Mouse (Mus musculus) stomach, embryonic 16.5 days (tissue): Measurements from ENCODE around the gene Sept9. TPM values are rescaled to one million over a fixed set of nuclear protein-coding genes. Genes with fewer than 3 reads are reported as not detected.

ENCODE experiments used
- ATAC-seq: fragments of 200-750 bp; cut with Nextera tagmentation; 2 replicates; pipeline ENCODE4 v1.8.0; 2017; ENCODE audit warnings: moderate number of reproducible peaks, moderate TSS enrichment; ENCODE audit not compliant: insufficient read depth, low FRiP score
- H3K27ac ChIP-seq: fragments of 300-500 bp; sonication (generic); 2 replicates; pipeline ENCODE4 v1.5.1; 2014; ENCODE audit warnings: low read length
- H3K27me3 ChIP-seq: fragments of 300-500 bp; sonication (generic); 2 replicates; pipeline ENCODE4 v1.6.1; 2014; ENCODE audit warnings: low read length, control low read depth, mixed read lengths; ENCODE audit not compliant: control insufficient read depth, insufficient read depth
- H3K36me3 ChIP-seq: fragments of 300-500 bp; sonication (generic); 2 replicates; pipeline ENCODE4 v1.6.1; 2014; ENCODE audit warnings: low read length; ENCODE audit not compliant: control insufficient read depth, insufficient read depth
- H3K4me1 ChIP-seq: fragments of 300-500 bp; sonication (generic); 2 replicates; pipeline ENCODE4 v1.6.1; 2014; ENCODE audit warnings: low read length, control low read depth, mixed read lengths; ENCODE audit not compliant: control insufficient read depth, insufficient read depth
- H3K4me2 ChIP-seq: fragments of 300-500 bp; sonication (generic); 2 replicates; pipeline ENCODE4 v1.6.1; 2014; ENCODE audit warnings: low read depth, low read length, mixed read lengths
- H3K4me3 ChIP-seq: fragments of 300-500 bp; sonication (generic); replicated peaks from 2 replicates; pipeline ENCODE4 v1.5.1; 2014; ENCODE audit warnings: mild to moderate bottlenecking, low read length
- H3K9ac ChIP-seq: fragments of 300-500 bp; sonication (generic); 2 replicates; pipeline ENCODE4 v1.6.1; 2014; ENCODE audit warnings: low read length
- H3K9me3 ChIP-seq: fragments of 300-500 bp; sonication (generic); replicated peaks from 2 replicates; pipeline ENCODE4 v1.6.1; 2016; ENCODE audit warnings: low read length, control low read depth; ENCODE audit not compliant: control insufficient read depth
- WGBS: fragments of 180-500 bp; shearing (Covaris S2); extraction: QIAGEN DNeasy Blood & Tissue Kit; methylation state at CpG from one replicate; pipeline ENCODE4 v1.1.7; 2014; 5-methylcytosine and 5-hydroxymethylcytosine counted together
- polyA plus RNA-seq: library from polyadenylated mRNA; unstranded; fragments of >200 nt; fragmentation: Nextera tagmentation; extraction: Ambion mirVana; gene quantifications from 2 replicates; pipeline ENCODE4 v1.2.1, GENCODE M21; 2015

Sept9 gene
- polyA plus RNA-seq, 1 experiment from 2014 or later, result 105 TPM

DNA sequence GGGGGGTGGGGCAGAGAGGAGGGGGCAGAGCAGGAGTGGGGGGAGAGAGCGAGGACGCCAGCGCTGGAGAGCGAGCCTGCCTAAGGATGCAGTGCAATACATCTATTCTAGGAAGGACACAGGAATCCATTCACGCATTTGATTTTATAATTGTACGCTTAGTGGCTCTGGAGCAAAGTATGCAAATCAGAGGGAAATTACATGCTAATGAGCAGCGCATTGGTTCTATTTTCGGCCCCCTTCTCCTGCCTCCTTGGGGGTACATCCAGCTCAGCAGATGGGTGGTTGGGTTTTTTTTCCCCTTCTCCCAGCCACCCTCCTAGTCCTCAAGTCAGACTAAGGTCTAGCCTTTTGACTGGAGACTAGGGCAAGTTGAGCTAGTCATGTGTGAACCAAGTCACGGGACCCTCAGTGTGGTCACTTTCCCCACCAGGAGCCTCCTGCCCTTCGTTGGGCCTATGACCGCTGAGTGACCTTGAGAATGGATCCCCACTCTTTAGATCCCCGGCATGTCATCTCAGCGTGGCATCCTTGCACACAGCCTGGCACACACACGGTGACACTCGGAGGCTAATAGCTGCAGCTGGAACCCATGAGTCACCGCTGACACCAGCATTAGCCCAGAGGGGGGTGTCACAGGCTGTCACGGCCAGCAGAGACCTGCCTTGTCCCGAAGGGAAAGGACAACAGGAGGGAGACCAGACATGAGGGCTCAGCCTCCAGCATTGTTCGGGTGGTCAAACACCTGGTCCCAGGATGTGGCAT, 29.5 kb upstream of the Sept9 start:
- no peak overlapping the region for H3K9ac ChIP-seq
- no peak overlapping the region for H3K4me2 ChIP-seq
- H3K36me3 ChIP-seq, result no peaks in the 10 kb centered on the region
- no peak for ATAC-seq
- H3K4me3 ChIP-seq, result no peak overlapping the region
- H3K4me1 ChIP-seq, result peaks cover 4% of the 10 kb centered on the region; the same call in 1 of the 2 replicates
- no peak overlapping the region for H3K27ac ChIP-seq
- no peaks in the 10 kb centered on the region for H3K27me3 ChIP-seq
- WGBS, result 93% methylated on average over 19 of the region's 19 CpGs
- H3K9me3 ChIP-seq, result no peaks in the 10 kb centered on the region

DNA sequence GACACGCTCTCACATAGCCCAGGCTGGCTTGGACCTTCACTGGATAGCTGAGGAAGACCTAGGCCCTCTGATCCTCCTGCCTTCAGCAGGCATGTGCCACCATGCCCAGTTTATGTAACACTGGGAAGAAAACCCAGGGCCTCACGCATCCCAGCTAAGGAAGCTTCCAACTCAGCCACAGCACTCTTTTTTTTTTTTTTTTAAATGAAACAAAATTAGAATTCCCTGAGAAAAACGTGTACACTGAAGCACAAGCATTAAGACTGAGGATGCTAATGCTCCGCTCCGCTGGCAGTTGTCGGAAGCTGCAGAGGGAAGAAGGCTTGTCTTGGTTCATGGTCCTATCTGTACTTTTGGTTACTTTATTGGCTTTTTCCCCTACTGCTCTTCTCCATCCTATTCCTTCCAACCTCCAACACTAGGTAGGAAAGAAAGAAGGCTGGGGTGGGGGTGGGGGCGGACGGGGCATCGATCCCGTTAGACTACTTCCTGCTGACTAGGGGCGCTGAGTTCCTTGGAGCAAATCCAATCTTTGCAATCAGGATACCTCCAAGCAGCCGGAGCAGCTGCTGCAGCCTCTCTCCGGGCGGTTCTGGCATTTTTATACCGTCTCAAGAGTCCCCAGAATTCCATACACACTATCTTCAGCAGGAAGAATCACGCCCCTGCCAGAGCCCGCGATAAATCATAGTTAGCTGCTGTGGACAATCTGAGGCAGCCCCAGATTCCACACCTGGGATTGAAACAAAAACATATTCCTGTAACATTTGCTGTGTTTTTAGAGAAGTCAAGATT, 25.2 kb upstream of the Sept9 start:
- H3K9me3 ChIP-seq, result no peaks in the 10 kb centered on the region
- ATAC-seq, result no peak
- H3K4me2 ChIP-seq, result peak overlapping the region; percentile 49

DNA sequence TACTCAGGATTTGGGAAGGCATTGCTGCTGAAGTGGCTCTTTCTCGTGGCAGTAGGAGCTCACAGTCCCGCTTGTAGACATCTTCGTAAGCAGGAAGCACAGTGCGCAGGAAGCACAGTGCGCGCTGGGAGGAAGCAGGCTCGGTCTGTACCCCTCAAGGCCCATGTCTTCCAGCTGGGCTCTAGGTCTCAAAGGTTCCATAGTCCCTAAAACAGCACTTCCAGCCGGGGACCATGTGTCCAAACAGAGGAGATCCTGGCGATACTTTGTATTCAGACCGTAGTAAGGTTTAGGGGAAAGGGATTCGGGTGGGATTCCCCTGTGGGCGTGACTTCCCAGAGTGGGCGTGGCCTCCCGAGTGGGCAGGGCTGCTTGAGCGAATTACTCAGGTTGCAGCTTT, 24.5 kb upstream of the Sept9 start:
- H3K4me3 ChIP-seq, result peak overlapping the region; percentile 34
- no peaks in the 10 kb centered on the region for H3K27me3 ChIP-seq
- no peaks in the 10 kb centered on the region for H3K36me3 ChIP-seq
- WGBS, result 33% methylated on average over 15 of the region's 15 CpGs
- peaks cover 11% of the 10 kb centered on the region; the same call in 1 of the 2 replicates for H3K4me1 ChIP-seq
- no peak; the same call in 1 of the 2 replicates for ATAC-seq
- no peaks in the 10 kb centered on the region for H3K9me3 ChIP-seq
- H3K9ac ChIP-seq, result peak overlapping the region; percentile 57
- H3K4me2 ChIP-seq, result peak overlapping the region; percentile 49
- H3K27ac ChIP-seq, result peak overlapping the region; percentile 43

More for the DNA sequence above, 25.2 kb upstream of the Sept9 start:
- H3K27ac ChIP-seq, result peak overlapping the region; percentile 43
- H3K4me1 ChIP-seq, result peaks cover 11% of the 10 kb centered on the region; the same call in 1 of the 2 replicates
- H3K36me3 ChIP-seq, result no peaks in the 10 kb centered on the region
- H3K27me3 ChIP-seq, result no peaks in the 10 kb centered on the region
- peak overlapping the region; percentile 57 for H3K9ac ChIP-seq
- peak overlapping the region; percentile 34 for H3K4me3 ChIP-seq
- WGBS, result 27% methylated on average over 18 of the region's 18 CpGs

- peaks cover 11% of the 10 kb centered on the region; the same call in 1 of the 2 replicates for H3K4me1 ChIP-seq
- no peak overlapping the region for H3K9ac ChIP-seq
- no peaks in the 10 kb centered on the region for H3K27me3 ChIP-seq
- 0 out of 2 replicates have a peak, but pooled peaks cover 3% of the 10 kb centered on the region for H3K9me3 ChIP-seq
- 71% methylated on average over 12 of the region's 12 CpGs for WGBS
- no peak overlapping the region; the same call in 1 of the 2 replicates for H3K4me3 ChIP-seq
- H3K36me3 ChIP-seq, result no peaks in the 10 kb centered on the region
- ATAC-seq, result no peak
- peak overlapping the region; percentile 49; the same call in 1 of the 2 replicates for H3K4me2 ChIP-seq
- H3K27ac ChIP-seq, result no peak overlapping the region
These were observed 24.0 kb upstream of the Sept9 start for GRCm38 (mm10) chr11:117175472-117175871.

DNA sequence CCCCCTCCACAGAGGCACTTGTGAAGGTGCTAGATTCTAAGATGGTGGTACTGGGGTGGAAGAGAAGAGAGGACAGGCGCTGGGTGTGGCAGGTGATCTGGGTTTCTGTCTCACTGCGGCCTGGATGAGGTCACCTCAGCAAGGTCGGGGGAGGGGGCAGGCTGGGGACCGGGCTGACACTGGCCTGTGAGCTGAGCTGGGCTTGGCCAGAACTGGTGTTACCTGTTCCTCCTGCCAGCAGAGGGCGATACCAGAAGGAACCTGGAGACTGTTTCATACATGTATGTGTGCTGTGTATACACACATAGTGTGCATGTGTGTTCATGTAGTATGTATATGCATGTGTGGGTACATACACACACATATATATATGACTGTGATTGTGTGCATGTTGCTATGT, 23.2 kb upstream of the Sept9 start:
- no peaks in the 10 kb centered on the region for H3K27me3 ChIP-seq
- no peak overlapping the region for H3K27ac ChIP-seq
- H3K4me1 ChIP-seq, result peaks cover 11% of the 10 kb centered on the region; the same call in 1 of the 2 replicates
- H3K36me3 ChIP-seq, result no peaks in the 10 kb centered on the region
- no peak overlapping the region for H3K4me3 ChIP-seq
- H3K9me3 ChIP-seq, result 0 out of 2 replicates have a peak, but pooled peaks cover 4% of the 10 kb centered on the region
- H3K9ac ChIP-seq, result no peak overlapping the region
- WGBS, result 47% methylated on average over 5 of the region's 5 CpGs
- ATAC-seq, result no peak
- no peak overlapping the region for H3K4me2 ChIP-seq

- no peak overlapping the region for H3K27ac ChIP-seq
These were observed 22.6 kb upstream of the Sept9 start for GRCm38 (mm10) chr11:117176900-117177299.

GRCm38 (mm10) chr11:117177303-117177979, 22.0 kb upstream of the Sept9 start:
- Histone ChIP-seq H3K4me3 (no peak overlapping the region), H3K27ac (no peak overlapping the region), H3K4me2 (no peak overlapping the region), H3K9me3 (0 out of 2 replicates have a peak, but pooled peaks cover 8% of the 10 kb centered on the region), H3K4me1 (peaks cover 11% of the 10 kb centered on the region; the same call in 1 of the 2 replicates), H3K27me3 (no peaks in the 10 kb centered on the region), H3K36me3 (no peaks in the 10 kb centered on the region), H3K9ac (no peak overlapping the region)
- WGBS, result 57% methylated on average over 8 of the region's 11 CpGs
- peak; percentile 80 for ATAC-seq

More at GRCm38 (mm10) chr11:117176900-117177299, 22.6 kb upstream of the Sept9 start:
- ATAC-seq, result peak; percentile 8; the same call in 1 of the 2 replicates
- Histone ChIP-seq H3K4me3 (no peak overlapping the region), H3K9me3 (0 out of 2 replicates have a peak, but pooled peaks cover 7% of the 10 kb centered on the region), H3K4me1 (peaks cover 11% of the 10 kb centered on the region; the same call in 1 of the 2 replicates), H3K27me3 (no peaks in the 10 kb centered on the region), H3K9ac (no peak overlapping the region), H3K36me3 (no peaks in the 10 kb centered on the region), H3K4me2 (no peak overlapping the region)
- 60% methylated on average over 5 of the region's 5 CpGs for WGBS

DNA sequence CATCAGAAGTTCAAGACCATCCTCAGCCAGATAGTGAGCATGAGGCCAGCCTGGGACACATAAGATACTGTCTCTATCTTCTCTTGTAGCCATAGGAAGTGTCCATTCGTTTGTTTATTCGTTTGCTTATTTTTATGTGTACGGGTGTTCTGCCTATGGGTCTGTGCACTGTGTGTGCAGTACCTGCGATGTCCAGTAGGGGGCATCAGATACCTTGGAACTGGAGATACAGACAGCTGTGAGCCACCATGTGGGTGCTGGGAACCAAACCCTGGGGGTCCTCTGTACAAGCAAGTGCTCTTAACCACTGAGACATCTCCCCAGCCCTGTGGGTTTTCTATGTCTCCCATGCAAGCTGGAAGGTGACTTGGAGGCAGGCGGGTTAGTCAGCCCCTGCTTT, 19.6 kb upstream of the Sept9 start:
- H3K9me3 ChIP-seq, result peaks cover 13% of the 10 kb centered on the region; the same call in 1 of the 2 replicates
- no peak overlapping the region for H3K4me2 ChIP-seq
- ATAC-seq, result no peak
- no peaks in the 10 kb centered on the region for H3K27me3 ChIP-seq
- H3K36me3 ChIP-seq, result no peaks in the 10 kb centered on the region
- H3K4me1 ChIP-seq, result 0 out of 2 replicates have a peak, but pooled peaks cover 7% of the 10 kb centered on the region
- H3K9ac ChIP-seq, result no peak overlapping the region
- no peak overlapping the region for H3K27ac ChIP-seq
- 79% methylated on average over 5 of the region's 5 CpGs for WGBS
- no peak overlapping the region for H3K4me3 ChIP-seq
